Mouse (Mus musculus): ENCODE data around the gene Invs. TPM values are rescaled to one million over a fixed set of nuclear protein-coding genes. Genes with fewer than 3 reads are reported as not detected.
A peak's percentile ranks its signal among the peaks of the same experiment; 100 is the strongest.

Gene Invs
- polyA plus RNA-seq, 1 experiment from 2014 or later = 7.7 TPM

GRCm38 (mm10) chr4:48273119-48273829, 6.3 kb upstream of the Invs start:
- 94% methylated on average over 7 of the region's 7 CpGs for WGBS
- Histone ChIP-seq H3K4me2 (replicated peaks) (no peak overlapping the region), H3K4me1 (replicated peaks) (peaks cover 22% of the 10 kb centered on the region), H3K9ac (replicated peaks) (no peak overlapping the region), H3K9me3 (no peaks in the 10 kb centered on the region), H3K27me3 (no peaks in the 10 kb centered on the region), H3K36me3 (no peaks in the 10 kb centered on the region; the same call in 1 of the 2 replicates), H3K4me3 (replicated peaks) (no peak overlapping the region), H3K27ac (no peak overlapping the region)
- no peak for ATAC-seq

- no peak for ATAC-seq
- H3K4me3 ChIP-seq (replicated peaks) = no peak overlapping the region
Measured at GRCm38 (mm10) chr4:48275736-48276135, 3.8 kb upstream of the Invs start.

GRCm38 (mm10) chr4:48277011-48277410, 2.5 kb upstream of the Invs start:
- WGBS = 85% methylated on average over 3 of the region's 3 CpGs
- Histone ChIP-seq H3K4me3 (replicated peaks) (no peak overlapping the region), H3K4me2 (replicated peaks) (no peak overlapping the region), H3K27ac (no peak overlapping the region), H3K9me3 (no peaks in the 10 kb centered on the region), H3K4me1 (replicated peaks) (peaks cover 30% of the 10 kb centered on the region), H3K36me3 (no peaks in the 10 kb centered on the region; the same call in 1 of the 2 replicates), H3K27me3 (no peaks in the 10 kb centered on the region), H3K9ac (replicated peaks) (no peak overlapping the region)
- no peak for ATAC-seq

More at GRCm38 (mm10) chr4:48275736-48276135, 3.8 kb upstream of the Invs start:
- no peaks in the 10 kb centered on the region; the same call in 1 of the 2 replicates for H3K36me3 ChIP-seq
- 90% methylated on average over 3 of the region's 3 CpGs for WGBS
- peaks cover 35% of the 10 kb centered on the region for H3K4me1 ChIP-seq (replicated peaks)
- H3K9ac ChIP-seq (replicated peaks) = no peak overlapping the region
- no peak overlapping the region for H3K4me2 ChIP-seq (replicated peaks)
- H3K27me3 ChIP-seq = no peaks in the 10 kb centered on the region
- no peak overlapping the region for H3K27ac ChIP-seq
- H3K9me3 ChIP-seq = no peaks in the 10 kb centered on the region

GRCm38 (mm10) chr4:48278757-48279497, 633 bp upstream of the Invs start:
- peak overlapping the region; percentile 94 for H3K9ac ChIP-seq (replicated peaks)
- peak overlapping the region; percentile 94 for H3K4me2 ChIP-seq (replicated peaks)
- peaks cover 25% of the 10 kb centered on the region for H3K4me1 ChIP-seq (replicated peaks)
- peak overlapping the region; percentile 99 for H3K4me3 ChIP-seq (replicated peaks)
- under 1% methylated on average over 34 of the region's 34 CpGs for WGBS
- no peaks in the 10 kb centered on the region for H3K36me3 ChIP-seq
- peak overlapping the region; percentile 44; the same call in 1 of the 2 replicates for H3K27ac ChIP-seq
- no peak for ATAC-seq
- H3K9me3 ChIP-seq = no peaks in the 10 kb centered on the region
- no peaks in the 10 kb centered on the region for H3K27me3 ChIP-seq

- Histone ChIP-seq H3K4me3 (replicated peaks) (no peak overlapping the region), H3K4me1 (replicated peaks) (peaks cover 21% of the 10 kb centered on the region), H3K27ac (no peak overlapping the region), H3K4me2 (replicated peaks) (no peak overlapping the region), H3K36me3 (no peaks in the 10 kb centered on the region), H3K27me3 (no peaks in the 10 kb centered on the region), H3K9ac (replicated peaks) (no peak overlapping the region), H3K9me3 (no peaks in the 10 kb centered on the region)
- 98% methylated on average over 1 of the region's 1 CpGs for WGBS
- no peak for ATAC-seq
Measured at GRCm38 (mm10) chr4:48281121-48281520, 1.6 kb downstream of the Invs start.

- H3K27me3 ChIP-seq = no peaks in the 10 kb centered on the region
- no peak overlapping the region for H3K4me3 ChIP-seq (replicated peaks)
- WGBS = 22% methylated on average over 5 of the region's 5 CpGs
- H3K9me3 ChIP-seq = no peaks in the 10 kb centered on the region
- H3K4me2 ChIP-seq (replicated peaks) = no peak overlapping the region
- H3K27ac ChIP-seq = peak overlapping the region; percentile 76
- peaks cover 4% of the 10 kb centered on the region; the same call in 1 of the 2 replicates for H3K36me3 ChIP-seq
- H3K9ac ChIP-seq (replicated peaks) = no peak overlapping the region
- ATAC-seq = peak; percentile 94
- peaks cover 8% of the 10 kb centered on the region for H3K4me1 ChIP-seq (replicated peaks)
Measured at GRCm38 (mm10) chr4:48287086-48287757, 7.7 kb downstream of the Invs start.

GRCm38 (mm10) chr4:48314814-48315213, 35.3 kb downstream of the Invs start:
- Histone ChIP-seq H3K4me3 (replicated peaks) (no peak overlapping the region), H3K27ac (no peak overlapping the region), H3K4me1 (replicated peaks) (no peaks in the 10 kb centered on the region), H3K36me3 (0 out of 2 replicates have a peak, but pooled peaks cover 2% of the 10 kb centered on the region), H3K9me3 (no peaks in the 10 kb centered on the region), H3K4me2 (replicated peaks) (no peak overlapping the region), H3K27me3 (no peaks in the 10 kb centered on the region), H3K9ac (replicated peaks) (no peak overlapping the region)
- ATAC-seq = no peak
- 96% methylated on average over 3 of the region's 3 CpGs for WGBS

- H3K27ac ChIP-seq = no peak overlapping the region
- H3K27me3 ChIP-seq = no peaks in the 10 kb centered on the region
- 93% methylated on average over 3 of the region's 3 CpGs for WGBS
- no peaks in the 10 kb centered on the region for H3K9me3 ChIP-seq
- no peak overlapping the region for H3K4me2 ChIP-seq (replicated peaks)
- ATAC-seq = no peak
- H3K9ac ChIP-seq (replicated peaks) = no peak overlapping the region
- H3K4me3 ChIP-seq (replicated peaks) = no peak overlapping the region
- H3K4me1 ChIP-seq (replicated peaks) = peaks cover 4% of the 10 kb centered on the region
- H3K36me3 ChIP-seq = no peaks in the 10 kb centered on the region
Measured at GRCm38 (mm10) chr4:48316036-48316435, 36.5 kb downstream of the Invs start.

- no peak for ATAC-seq
- WGBS = 95% methylated on average over 1 of the region's 1 CpGs
- Histone ChIP-seq H3K27me3 (no peaks in the 10 kb centered on the region), H3K4me3 (replicated peaks) (no peak overlapping the region), H3K27ac (no peak overlapping the region), H3K4me2 (replicated peaks) (no peak overlapping the region), H3K36me3 (no peaks in the 10 kb centered on the region), H3K9me3 (no peaks in the 10 kb centered on the region), H3K9ac (replicated peaks) (no peak overlapping the region), H3K4me1 (replicated peaks) (peaks cover 9% of the 10 kb centered on the region)
Measured at GRCm38 (mm10) chr4:48321276-48321675, 41.7 kb downstream of the Invs start.

- WGBS = 46% methylated on average over 1 of the region's 1 CpGs
- Histone ChIP-seq H3K4me2 (replicated peaks) (no peak overlapping the region), H3K9me3 (no peaks in the 10 kb centered on the region), H3K4me1 (replicated peaks) (peaks cover 9% of the 10 kb centered on the region), H3K27me3 (no peaks in the 10 kb centered on the region), H3K36me3 (no peaks in the 10 kb centered on the region), H3K9ac (replicated peaks) (no peak overlapping the region), H3K27ac (no peak overlapping the region), H3K4me3 (replicated peaks) (no peak overlapping the region)
- no peak for ATAC-seq
Measured at GRCm38 (mm10) chr4:48322095-48322494, 42.5 kb downstream of the Invs start.

GRCm38 (mm10) chr4:48327192-48327591, 47.6 kb downstream of the Invs start:
- Histone ChIP-seq H3K27ac (no peak overlapping the region), H3K27me3 (0 out of 2 replicates have a peak, but pooled peaks cover under 1% of the 10 kb centered on the region), H3K36me3 (no peaks in the 10 kb centered on the region), H3K4me1 (replicated peaks) (no peaks in the 10 kb centered on the region), H3K4me2 (replicated peaks) (no peak overlapping the region), H3K4me3 (replicated peaks) (no peak overlapping the region), H3K9me3 (no peaks in the 10 kb centered on the region), H3K9ac (replicated peaks) (no peak overlapping the region)
- ATAC-seq = no peak

- Histone ChIP-seq H3K4me1 (replicated peaks) (no peaks in the 10 kb centered on the region), H3K9ac (replicated peaks) (no peak overlapping the region), H3K27me3 (0 out of 2 replicates have a peak, but pooled peaks cover 6% of the 10 kb centered on the region), H3K4me2 (replicated peaks) (no peak overlapping the region), H3K27ac (no peak overlapping the region), H3K36me3 (no peaks in the 10 kb centered on the region), H3K9me3 (no peaks in the 10 kb centered on the region), H3K4me3 (replicated peaks) (no peak overlapping the region)
- no peak for ATAC-seq
- WGBS = 68% methylated on average over 2 of the region's 2 CpGs
Measured at GRCm38 (mm10) chr4:48328042-48328441, 48.5 kb downstream of the Invs start.

Data from midbrain, embryonic 13.5 days (tissue).